Mouse (Mus musculus): Measurements from ENCODE around the gene Lrrc4b. TPM values are rescaled to one million over a fixed set of nuclear protein-coding genes. Genes with fewer than 3 reads are reported as not detected.

Lrrc4b gene
- total RNA-seq, 2 experiments from 2014 or later: 18.7 to 19.7 TPM

Small RNAs within 50 kb of the gene (microRNA-seq; reads per million reads assigned to microRNA genes)
- 3.5 to 8.9 reads per million in 2 experiments for gene Mir7052

Other genes with a start within 250 kb of the Lrrc4b start
- gene Klk1b24, start 240.8 kb upstream of the Lrrc4b start, total RNA-seq (2021): not detected
- gene Klk1b3, start 230.8 kb upstream of the Lrrc4b start, total RNA-seq (2021): not detected
- gene Klk1b4, start 221.6 kb upstream of the Lrrc4b start, total RNA-seq (2021): not detected
- gene Klk1b5, start 213.1 kb upstream of the Lrrc4b start, total RNA-seq (2021): not detected
- under 1 TPM in 1 of 2 experiments, not detected in 1; 0.32 TPM for gene Klk1, start 203.7 kb upstream of the Lrrc4b start, total RNA-seq (2021)
- gene Gm36864, start 192.8 kb upstream of the Lrrc4b start, total RNA-seq (2021): not detected
- gene 1700028J19Rik, start 182.3 kb upstream of the Lrrc4b start, total RNA-seq (2021): under 1 TPM; 0.29 to 0.56 TPM
- 10 to 100 TPM; 18.2 to 18.8 TPM for gene 2410002F23Rik, start 182.3 kb upstream of the Lrrc4b start, total RNA-seq (2021)
- not detected for gene Acp4, start 171.6 kb upstream of the Lrrc4b start, total RNA-seq (2021)
- not detected for gene Gm15517, start 167.6 kb upstream of the Lrrc4b start, total RNA-seq (2021)
- under 1 TPM; 0.84 to 0.88 TPM for gene Clec11a, start 122.1 kb upstream of the Lrrc4b start, total RNA-seq (2021)
- gene Shank1, start 118.8 kb upstream of the Lrrc4b start, total RNA-seq (2021): 1 to 10 TPM; 1.0 to 1.4 TPM
- 1 to 10 TPM; 1.5 to 2.2 TPM for gene Syt3, start 44.9 kb upstream of the Lrrc4b start, total RNA-seq (2021)
- gene 1700008O03Rik, start 43.2 kb upstream of the Lrrc4b start, total RNA-seq (2021): under 1 TPM in 1 of 2 experiments, not detected in 1; 0.24 TPM
- 1 to 10 TPM in 1 of 2 experiments, under 1 TPM in 1; 1.00 to 1.1 TPM for gene Aspdh, start 36.4 kb downstream of the Lrrc4b start, total RNA-seq (2021)
- 100 to 1,000 TPM; 105 to 111 TPM for gene Josd2, start 39.0 kb downstream of the Lrrc4b start, total RNA-seq (2021)
- 10 to 100 TPM; 95.4 to 98.8 TPM for gene Emc10, start 67.5 kb downstream of the Lrrc4b start, total RNA-seq (2021)
- gene Fam71e1, start 67.6 kb downstream of the Lrrc4b start, total RNA-seq (2021): 1 to 10 TPM; 5.3 to 6.5 TPM
- gene Mybpc2, start 95.6 kb downstream of the Lrrc4b start, total RNA-seq (2021): 10 to 100 TPM; 10.5 to 16.8 TPM
- gene Spib, start 103.1 kb downstream of the Lrrc4b start, total RNA-seq (2021): 1 to 10 TPM in 1 of 2 experiments, under 1 TPM in 1; 0.65 to 1.1 TPM
- 10 to 100 TPM; 14.5 to 16.0 TPM for gene Pold1, start 119.8 kb downstream of the Lrrc4b start, total RNA-seq (2021)
- 10 to 100 TPM; 49.1 to 53.5 TPM for gene Nr1h2, start 124.9 kb downstream of the Lrrc4b start, total RNA-seq (2021)
- under 1 TPM; 0.46 to 0.60 TPM for gene Napsa, start 143.4 kb downstream of the Lrrc4b start, total RNA-seq (2021)
- gene Kcnc3, start 161.6 kb downstream of the Lrrc4b start, total RNA-seq (2021): 1 to 10 TPM; 1.3 to 1.5 TPM
- 10 to 100 TPM; 55.0 to 72.4 TPM for gene Myh14, start 241.8 kb downstream of the Lrrc4b start, total RNA-seq (2021)